Mouse (Mus musculus) NIH3T3 (cell line): ENCODE results near the gene Gpr162.
"Not testable (repeated sequence)": the region's sequence is repeated elsewhere in the genome, so short reads cannot be mapped to it uniquely, and the experiment has no call there.

Source experiments
- DNase-seq: peaks from one replicate; pipeline ENCODE4 v3.0.0-alpha.2; 2012; ENCODE audit warnings: low read depth

Gpr162 gene

DNA sequence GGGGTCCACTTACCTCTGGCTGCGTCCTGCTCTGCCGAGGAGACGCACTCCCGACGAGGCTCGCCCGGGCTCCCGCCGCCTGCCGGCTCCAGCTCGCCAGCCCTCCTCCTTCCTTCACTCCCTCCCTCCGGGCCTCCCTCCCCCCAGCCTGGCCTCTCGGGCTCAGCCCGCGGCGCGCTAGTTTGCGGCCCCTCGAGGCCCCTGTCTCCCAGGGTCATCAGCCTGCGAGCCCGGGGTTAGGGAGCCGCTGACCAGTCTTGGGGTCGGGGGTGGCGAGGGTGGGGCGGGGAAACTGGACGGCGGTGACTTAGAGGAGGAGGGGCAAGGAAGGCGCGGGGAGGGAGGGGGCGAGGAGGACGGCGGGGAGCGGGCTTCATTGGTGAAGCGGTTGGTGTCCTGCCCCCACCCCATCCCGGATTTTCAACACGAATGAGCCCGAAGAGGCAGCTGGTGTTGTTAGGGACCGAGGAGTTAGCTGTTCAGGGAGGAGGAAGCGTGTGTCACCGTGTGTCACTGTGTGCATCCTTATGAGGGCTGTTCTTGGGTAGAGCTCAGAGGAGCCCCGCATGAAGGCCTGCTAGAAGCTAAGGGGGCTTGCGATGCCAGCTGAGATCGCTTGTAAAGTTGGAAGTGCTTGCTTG is at the start of gene Gpr162:
Gene Gpr162 (minus strand): TSS at position 326 of the 641 bp plus-strand sequence.
- DNase-seq: peak; percentile 69

DNA sequence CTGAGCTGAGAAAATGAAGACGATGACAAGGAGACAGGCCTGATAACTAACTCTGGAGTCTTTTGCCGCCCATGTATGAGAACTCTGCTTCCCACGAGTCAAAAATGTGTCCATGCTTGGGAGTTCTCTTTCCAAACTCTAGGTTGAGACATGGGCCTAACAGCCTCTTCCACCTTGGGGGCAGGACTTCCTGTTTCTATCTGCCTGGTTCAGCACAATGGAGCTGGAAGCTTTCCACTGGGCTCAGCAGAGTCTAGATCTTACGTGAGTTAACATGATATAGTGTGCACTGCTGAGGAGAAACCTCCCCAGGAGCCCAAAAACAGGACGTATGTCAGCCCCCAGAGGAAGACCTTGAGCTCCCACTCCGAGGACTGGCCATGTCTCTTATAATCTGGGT is 49.4 kb upstream of the Gpr162 start:
- no peak for DNase-seq

DNA sequence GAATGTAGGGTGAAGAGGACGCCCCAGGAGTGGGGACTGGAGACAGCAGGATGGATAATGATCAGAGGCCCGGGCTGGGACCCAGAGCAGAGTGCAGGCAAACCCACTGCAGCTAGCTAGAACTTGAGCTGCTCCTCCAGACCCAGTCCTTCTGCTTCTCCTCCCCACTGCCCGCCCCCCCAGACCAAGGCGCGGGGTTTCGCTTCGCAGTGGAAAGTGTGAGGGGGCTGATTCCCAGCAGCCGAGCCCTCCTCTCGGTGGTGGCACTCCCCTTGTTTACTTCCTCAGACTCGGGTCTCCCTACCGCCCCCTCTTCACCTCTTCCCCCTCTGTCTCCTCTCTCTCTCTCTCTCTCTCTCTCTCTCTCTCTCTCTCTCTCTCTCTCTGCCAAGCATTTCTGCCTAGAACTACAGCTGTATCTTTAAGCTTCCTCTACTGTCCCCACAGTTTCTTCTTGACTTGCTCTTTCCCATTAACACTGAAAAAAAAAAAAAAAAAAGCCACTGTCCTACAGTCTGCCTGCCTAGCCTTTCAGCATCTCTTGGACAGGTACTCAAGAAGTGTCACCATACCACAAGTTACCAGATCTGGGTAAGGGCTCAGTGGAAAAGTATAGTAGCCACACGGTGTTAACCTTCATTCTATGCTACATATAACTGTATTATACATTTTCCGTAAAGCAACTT is 47.9 kb upstream of the Gpr162 start, which contains the start of gene Lag3:
Gene Lag3 (minus strand): TSS at position 173 of the 686 bp plus-strand sequence.
- no peak for DNase-seq

DNA sequence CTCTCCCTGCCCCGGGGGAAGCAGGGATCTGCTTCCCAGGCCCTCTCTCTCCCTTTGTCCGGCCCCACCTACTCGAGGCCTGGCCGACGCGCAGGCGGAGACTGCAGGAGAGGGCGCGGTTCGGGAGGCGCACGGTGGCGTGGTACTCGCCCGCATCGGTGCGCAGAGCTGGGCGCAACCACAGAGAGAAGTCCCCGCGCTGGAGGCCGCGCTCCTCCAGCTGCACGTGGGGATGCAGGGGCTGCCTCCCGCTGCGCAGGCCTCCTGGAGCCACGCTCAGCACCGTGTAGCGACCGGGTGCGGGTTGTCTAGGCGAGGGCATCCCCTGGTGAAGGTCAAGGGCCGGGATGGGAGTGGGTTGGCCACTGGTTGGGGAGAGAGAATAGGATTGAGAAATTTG is 46.2 kb upstream of the Gpr162 start:
- no peak for DNase-seq

DNA sequence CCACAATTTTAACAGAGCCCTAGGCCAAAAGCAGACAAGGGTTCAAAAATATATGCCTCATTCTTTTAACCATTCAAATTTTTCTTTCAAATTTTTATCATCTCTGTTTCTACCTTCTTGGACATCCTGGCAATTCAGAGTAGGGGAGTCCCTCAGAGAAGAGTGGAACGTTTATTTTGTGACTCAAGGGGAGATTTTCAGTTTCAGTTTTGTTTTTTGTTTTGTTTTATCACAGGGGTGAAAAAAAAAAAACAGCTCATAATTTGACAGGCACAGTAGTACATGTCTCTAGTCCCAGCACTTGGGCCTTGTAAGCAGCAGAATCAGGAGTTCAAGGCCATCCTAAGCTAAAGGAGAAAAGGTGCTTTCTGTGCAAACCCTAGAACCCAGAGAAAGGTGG is 44.0 kb upstream of the Gpr162 start:
- no peak for DNase-seq

DNA sequence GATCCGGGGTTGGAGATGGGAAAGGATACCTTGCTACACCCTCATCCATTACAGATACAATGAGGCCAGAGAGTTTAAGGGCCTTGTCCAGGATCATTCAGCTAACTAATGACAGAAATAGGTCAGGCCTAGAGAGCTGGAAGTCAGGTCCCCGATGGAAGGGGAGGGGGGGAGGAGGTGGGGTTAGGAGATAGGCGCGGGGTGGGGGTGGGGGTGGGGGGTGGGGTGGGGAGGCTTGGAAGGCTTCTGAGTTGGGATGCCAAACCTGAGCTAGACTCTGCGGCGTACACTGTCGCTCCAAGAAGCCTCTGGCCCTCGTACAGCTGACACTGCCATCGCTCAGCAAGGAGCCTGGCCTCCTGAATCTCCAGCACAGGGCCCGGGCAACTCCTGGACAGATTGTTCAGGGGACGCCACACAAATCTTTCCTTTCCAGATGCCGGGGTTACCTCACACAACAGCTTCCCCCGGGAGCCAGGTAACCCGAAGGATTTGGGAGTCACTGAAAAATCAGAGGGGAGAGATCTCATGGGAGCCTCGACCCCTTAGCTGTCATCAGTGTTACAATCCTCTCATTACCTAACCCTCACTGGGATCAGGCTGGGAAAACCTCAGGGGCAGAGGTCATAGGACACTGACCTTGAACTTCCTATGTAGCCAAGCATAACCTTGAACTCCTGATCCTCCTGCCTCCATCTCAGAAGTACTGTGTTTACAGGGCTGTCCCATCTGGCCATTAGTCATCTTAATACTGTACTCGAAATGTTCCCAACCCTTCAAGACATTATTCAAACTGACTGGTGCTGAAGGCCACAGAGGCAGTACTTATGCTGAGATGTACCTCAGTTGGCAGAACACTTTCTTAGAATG is 41.4 kb upstream of the Gpr162 start:
- DNase-seq: no peak

DNA sequence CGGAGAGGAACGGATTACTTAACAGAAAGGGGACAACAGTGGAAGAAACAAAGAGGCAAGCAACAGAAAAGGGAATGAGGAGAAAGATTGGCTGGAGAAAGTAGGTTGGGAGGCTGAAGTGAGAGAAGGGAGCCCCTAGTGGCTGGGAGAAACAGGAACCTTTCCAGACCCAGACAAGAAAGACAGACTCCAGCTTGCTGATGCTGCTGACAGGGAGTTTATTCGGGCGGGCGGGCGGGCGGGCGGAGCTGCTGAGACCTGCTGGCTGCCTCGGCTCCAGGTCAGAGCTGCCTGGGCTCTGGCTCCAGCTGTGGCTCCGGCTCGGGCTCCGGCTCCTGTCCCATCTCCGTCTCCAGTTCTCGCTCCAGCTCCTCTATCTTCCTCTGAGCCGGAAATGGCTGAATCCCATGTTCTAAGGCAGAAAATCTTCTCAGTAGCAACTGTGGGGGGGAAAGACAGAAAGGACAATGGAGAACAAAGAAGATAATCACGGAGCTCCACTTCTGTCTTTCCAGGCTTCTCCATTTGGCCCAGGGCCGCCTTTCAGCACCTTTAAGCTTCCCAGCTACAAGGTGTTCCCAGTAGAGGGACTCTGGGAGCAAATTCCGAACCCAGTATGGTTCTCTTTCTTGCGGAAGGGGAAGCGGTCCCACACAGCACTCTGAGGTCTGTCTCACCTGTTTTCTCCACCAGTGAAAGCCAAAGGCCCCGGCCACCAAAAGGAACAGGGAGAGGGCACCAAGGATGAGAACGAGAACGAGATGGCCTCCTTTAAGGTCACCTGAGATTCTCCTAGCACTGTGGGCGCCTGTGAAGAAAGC is 40.6 kb upstream of the Gpr162 start:
- peak; percentile 92 for DNase-seq

DNA sequence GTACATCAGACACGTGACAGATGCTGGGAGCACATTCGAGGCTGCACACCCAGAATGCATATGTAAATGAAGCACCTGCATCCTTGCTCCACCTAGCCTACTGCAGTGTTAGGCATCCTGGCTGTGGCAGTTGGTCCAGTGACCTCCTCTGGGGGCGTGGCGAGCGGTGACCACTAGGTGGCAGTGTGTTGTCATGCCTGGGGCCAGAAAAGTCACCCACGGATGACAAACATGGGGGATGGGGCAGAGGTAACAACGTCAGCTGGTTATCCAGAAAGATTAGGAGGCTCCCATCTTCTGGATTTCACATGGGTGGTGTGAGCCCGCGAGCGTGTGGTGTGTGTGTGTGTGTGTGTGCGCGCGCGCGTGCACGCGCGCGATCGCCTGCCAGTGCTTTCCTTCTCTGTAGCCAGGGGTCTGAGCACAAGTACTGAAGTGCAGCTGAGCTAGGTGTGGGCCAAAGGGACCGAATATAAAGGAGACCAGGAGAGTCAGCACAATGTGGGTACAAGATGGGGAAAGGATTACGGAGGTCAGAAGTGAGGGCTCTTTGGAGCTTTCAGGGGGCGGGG is 39.9 kb upstream of the Gpr162 start:
- peak; percentile 95 for DNase-seq

DNA sequence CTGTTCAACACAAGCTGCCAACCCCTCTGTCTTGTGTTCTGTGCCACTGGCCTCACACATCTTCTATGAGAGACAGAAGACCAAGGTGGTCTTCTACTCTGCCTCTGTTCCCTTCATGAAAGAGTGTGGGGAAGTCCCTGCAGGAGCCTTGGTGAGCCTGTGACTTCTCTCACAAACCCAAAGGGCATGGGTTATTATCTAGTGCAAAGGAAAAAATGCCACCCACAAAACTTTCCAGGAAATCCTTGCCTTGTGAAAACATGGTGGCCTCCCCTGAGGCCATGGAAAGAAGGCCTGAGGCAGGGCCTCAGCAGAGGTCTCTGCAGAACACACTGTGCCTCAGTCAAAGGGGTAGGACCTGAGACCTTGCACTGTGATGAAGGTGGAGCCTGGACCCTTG is 38.1 kb upstream of the Gpr162 start:
- DNase-seq: no peak

DNA sequence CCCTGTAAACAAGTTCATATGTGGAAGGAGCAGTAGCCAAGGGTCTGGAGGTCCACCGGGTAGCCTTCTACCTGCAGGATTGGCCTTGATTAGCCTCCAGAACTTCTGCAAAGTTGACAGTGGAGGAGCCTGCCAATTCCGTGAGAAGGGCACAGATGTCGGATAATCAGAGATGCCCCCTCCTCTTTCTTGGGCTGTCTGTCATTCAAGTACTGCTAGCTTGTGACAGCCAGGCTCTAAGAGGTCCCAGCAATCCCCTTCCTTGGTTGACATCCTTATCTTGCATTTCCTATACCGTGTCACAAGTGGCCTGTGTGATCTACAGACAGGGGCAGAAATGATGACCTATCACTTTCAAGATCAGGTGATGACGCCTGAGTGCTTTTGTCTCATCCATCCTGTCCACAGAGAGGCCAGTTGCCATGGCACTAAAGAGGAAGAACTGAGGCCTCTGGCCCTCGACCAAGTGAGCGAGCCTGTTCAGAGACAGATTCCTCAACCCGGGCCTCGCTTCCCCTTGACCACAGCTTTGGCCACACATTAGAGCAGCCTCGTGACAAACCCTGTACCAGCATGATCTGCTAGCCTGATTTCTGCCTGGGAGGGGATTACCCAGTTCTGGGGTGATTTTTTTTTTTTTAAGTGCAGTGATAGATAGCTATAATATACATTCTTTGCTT is 37.2 kb upstream of the Gpr162 start:
- DNase-seq: peak; percentile 36

DNA sequence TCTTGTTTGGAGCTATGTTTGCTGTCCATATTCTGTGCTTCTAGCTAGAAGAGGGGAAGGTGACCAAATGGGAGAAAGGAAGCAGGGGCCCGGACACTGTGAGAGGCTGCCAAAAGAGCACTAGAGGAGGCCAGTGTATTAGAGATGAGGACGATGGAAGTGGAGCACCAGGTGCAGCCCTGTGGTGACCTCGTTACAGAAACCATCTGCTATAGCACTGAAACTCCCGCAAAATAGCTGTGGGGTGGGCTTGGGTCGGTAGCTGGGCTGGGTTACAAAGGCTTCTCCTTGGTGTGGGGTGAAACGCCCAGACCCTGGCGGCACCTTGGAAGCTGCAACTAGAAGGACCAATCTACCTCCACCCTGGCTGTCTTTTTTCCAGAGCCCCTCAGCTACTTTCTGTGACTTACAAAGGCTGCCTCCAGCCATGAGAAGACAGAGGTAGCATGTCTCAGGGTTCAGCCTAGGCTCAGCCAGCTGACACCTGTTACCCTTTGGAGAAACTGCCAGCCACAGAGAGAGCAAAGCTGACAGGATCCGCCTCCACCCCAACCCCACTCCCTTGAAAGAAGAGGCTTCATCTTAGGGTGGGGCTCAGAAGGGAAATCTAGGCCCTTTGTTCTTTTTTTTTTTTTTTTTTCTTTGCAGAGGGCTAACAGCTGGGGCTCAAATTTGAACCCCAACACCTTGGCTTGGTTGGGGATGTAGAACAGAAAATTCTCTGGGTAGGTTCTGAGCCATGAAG is 36.4 kb upstream of the Gpr162 start:
- no peak for DNase-seq

DNA sequence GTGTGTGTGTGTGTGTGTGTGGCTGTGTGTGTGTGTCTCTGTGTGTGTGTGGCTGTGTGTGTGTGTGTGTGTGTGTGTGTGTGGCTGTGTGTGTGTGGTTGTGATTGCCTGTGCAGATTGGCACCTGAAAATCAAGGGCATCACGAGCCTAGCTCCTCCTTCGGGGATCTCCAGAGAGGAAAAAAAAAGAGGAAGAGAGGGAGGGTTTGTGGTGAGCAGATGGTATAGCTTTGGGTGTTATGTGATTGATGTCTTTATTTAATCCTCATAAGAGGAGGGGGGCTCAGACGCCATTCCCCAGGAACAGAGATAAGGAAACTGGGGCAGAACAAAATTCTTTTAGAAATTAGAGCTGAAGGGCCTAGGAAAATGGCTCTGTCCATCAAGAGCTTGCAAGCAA is 34.6 kb upstream of the Gpr162 start:
- DNase-seq: no peak

DNA sequence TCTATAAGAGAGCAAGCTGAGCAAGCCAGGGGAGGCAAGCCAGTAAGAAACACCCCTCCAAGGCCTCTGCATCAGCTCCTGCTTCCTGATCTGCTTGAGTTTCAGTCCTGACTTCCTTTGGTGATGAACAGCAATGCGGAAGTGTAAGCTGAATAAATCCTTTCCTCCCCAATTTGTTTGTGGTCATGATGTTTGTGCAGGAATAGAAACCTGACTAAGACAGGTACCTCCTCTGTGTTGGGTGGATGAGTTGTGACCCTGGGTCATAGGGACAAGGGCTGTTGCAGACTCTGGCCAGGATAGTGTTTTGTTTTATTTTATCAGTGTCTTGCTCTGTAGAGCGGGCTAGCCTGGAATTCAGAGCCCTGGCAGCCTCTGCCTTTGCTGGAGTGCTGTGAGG is 30.3 kb upstream of the Gpr162 start:
- not testable (repeated sequence) for DNase-seq

DNA sequence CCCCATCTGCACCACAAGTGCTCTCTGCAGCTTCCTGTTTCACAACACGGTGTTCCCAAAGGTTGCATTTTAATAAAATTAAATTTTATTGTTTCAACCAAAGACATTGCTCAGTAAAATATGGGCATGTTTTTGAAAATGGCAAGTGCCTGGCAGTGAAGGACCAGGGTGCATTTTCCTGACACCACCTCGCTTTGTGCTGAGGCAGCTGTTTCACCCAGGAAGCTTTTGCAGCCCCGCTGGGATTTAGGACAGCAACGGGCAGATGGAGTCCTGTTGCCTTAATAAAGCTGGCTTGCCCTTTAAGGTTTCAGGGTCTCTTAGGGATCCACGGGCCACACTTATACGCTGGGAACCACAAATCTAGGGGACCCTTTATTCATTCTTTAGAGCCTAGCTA is 27.2 kb upstream of the Gpr162 start:
- DNase-seq: no peak

DNA sequence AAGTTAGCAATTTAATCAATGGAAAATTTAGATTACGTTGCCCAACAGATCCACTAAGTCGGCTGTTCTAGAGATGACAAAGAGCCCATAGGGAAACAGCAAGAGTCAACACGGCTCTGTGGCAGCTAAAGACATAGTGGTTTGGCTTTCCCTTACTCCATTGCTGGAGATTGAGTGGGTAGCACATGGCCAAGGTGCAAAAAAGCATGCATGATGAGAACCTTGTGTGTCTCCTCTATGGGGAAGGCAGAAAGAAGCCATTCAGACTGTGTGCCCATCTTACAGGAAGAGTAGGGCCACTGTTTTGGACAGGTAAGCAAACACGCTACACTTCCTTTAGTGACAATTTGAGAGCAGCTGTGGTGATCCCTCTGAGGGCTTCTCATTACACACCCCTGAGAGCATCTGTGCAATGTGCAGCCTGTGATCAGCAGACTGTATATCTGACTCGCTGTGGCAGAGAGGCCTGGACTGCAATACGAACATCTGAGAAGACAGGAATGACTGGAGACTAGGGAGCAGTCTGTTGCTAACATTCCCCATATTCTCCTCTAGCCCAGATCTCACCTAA is 24.9 kb upstream of the Gpr162 start:
- DNase-seq: no peak

DNA sequence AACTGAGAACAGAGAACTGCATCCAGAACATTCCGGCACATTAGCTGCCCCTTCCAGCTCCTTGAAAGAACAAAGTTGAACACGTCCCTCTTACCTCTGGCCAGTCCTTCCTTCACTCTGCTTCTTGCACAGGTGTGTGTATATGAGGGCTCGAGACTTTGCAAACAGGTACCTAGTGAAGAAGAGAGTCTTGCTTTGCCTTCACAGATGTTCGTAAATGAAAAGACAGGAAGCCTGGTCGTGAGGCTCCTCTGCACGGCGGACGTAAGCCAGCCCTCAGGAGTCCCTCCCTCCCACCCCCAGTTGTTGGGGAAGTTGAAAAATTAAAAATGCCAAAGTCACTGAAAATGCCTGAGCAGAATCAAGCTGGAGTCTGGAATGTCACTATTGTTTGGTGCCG is 24.2 kb upstream of the Gpr162 start, which contains the start of gene Cd4:
Gene Cd4 (minus strand): TSS at position 236 of the 400 bp plus-strand sequence.
- DNase-seq: no peak

DNA sequence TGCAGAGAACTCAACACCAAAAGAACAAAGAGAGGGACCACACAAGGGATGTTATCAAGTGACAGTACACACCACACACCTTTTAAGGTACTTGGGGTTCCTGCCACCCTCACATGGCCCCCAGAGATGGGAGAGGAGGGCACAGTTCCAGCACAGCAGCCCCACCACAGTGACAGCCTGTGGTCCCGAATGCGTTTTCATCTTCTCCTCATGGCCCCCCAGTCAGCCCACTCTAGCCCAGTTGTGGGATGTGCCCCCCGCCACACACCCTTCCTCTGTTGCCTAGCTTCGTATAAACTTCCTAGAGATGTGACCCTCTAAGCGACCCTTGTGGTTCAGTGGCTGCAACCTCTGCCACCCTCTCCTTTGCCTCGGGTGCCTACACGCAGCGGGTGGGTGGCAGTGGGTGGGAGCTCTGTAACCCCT is 22.2 kb upstream of the Gpr162 start:
- no peak for DNase-seq

DNA sequence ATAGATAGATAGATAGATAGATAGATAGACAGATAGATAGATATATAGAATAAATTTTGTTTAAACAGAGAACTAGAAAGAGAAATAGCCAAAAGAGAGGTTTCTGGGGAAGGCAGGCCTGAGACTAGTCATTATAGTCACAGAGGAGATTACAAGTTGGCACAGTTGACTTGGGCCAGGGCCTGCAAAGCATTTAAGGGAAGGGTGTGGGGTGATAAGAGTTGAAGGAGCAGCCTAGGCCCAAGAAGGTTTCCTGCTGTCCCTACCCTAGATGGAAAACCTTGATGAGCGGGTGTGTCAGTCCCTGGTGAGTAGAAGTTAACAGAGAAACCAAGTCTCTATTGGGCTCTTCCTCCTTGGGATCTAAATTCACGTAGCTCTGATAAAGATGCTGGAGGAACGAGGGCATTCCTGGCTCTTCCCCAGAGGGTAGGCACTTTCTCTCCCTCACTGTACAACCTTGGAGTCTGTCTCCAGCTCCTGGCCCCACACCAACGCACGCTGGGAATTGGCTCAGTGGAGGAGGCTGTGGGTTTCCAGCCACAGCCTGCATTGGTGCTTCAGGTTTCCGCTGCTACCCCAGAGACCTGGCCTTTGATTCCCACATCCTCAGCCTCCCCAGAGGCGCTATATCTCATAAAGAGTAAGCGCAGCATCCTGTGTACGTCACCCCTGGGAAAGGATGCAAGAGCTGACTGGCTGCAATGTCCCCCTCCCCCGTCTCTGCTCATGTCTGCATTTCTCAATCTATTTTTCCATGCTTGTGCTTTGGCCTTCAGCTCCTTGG is 21.1 kb upstream of the Gpr162 start:
- DNase-seq: no peak

DNA sequence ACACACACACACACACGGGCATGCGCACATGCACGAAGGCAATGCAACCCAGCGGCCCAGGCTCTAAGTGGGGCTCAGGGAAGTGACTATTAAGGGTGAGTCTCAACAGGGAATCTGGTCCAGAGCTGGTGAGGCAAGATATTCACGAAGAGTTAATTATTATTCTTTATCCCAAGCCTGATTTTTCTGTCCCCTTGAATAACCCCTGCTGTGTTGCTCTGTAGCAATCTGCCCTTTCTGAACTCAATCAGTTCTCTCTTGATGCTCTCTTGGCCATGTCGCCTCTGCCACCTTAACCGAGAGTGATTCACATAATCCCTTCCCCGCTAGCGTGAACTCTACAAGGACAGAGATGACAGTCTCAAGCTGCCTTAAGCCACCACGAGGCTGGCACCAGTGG is 19.6 kb upstream of the Gpr162 start:
- no peak for DNase-seq
